Mouse (Mus musculus) left cerebral cortex, adult 2 months (tissue): ENCODE measurements around the gene Slc26a8. TPM values are rescaled to one million over a fixed set of nuclear protein-coding genes. Genes with fewer than 3 reads are reported as not detected.

Source experiments
- DNase-seq, 2 experiments: peaks; one replicate each; pipeline ENCODE4 v3.0.0; 2021 to 2022; ENCODE audit warnings: low spot score in 2 of 2, mixed read lengths in 1 of 2; ENCODE audit errors: extremely low spot score in 1 of 2
- H3K27ac ChIP-seq: fragments of 200-600 bp; 2 replicates; pipeline ENCODE4 v1.8.1; 2022
- H3K4me3 ChIP-seq: fragments of 200-600 bp; 2 replicates; pipeline ENCODE4 v1.8.1; 2022
- CTCF ChIP-seq: fragments of 200-600 bp; IDR thresholded peaks from 2 replicates; pipeline ENCODE4 v1.8.1; 2022; ENCODE audit warnings: antibody characterized with exemption, mild to moderate bottlenecking, moderate library complexity
- intact Hi-C: fragments of 180-260 bp; cut with DNase I; formaldehyde crosslinking; loops from one replicate; pipeline ENCODE4 v1.15.1; 2025
- total RNA-seq, 2 experiments: library from RNA; stranded (reverse); gene quantifications; 2 replicates each; pipeline ENCODE4 v1.2.3; 2021

Gene Slc26a8
- total RNA-seq, 2 experiments from 2014 or later, result 7.4 to 7.7 TPM

DNA sequence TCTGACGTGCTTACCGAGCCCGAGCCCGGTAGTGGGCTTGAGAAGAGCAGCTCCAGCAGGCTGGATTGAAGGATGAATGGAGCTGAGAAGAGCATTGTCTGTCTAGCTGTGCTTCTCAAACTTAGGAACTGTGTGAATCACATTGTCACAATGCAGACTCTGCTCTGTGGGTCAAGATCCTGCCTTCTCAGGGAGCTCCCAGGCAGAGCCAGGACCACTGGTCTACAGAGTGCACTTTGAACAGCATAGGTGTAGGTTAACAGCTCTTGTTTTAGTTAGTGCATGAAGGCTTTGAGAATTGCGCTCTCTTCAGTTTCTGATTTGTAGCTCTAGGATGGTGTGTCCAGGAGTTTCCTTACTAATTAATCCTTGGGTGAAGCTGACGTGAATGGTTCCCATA lies 21.2 kb upstream of the Slc26a8 start:
- intact Hi-C loops, result no loop called here
- H3K27ac ChIP-seq, result no peak overlapping the region
- DNase-seq, result no peak

DNA sequence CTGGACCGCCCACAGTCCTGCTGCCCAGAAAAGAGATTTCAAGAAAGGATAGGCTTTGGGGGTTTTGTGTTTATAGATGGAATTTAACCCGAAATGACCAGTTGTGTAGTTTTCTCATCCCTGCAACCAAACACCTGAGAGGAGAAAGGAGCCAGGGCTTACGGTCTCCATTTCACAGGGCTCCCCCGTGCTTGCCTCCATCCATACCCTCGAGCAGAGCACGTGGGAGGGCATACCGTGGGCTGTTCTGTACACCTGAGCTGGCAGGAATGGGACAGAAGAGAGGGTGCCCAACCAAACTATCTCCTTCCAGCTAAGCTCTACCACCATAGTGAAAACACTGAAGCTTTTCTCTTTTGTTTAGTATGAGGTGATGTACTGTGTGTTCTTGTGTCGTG lies 20.3 kb upstream of the Slc26a8 start:
- intact Hi-C loops, result no loop called here
- DNase-seq, result no peak
- TF ChIP-seq CTCF, result no peak
- no peak overlapping the region; the same call in 1 of the 2 replicates for H3K27ac ChIP-seq
- H3K4me3 ChIP-seq, result no peak overlapping the region

More for the DNA sequence above, 21.2 kb upstream of the Slc26a8 start:
- no peak for TF ChIP-seq CTCF
- H3K4me3 ChIP-seq, result no peak overlapping the region

GRCm38 (mm10) chr17:28709552-28710290 lies 19.7 kb upstream of the Slc26a8 start:
- no peak for TF ChIP-seq CTCF
- no peak for DNase-seq
- no peak overlapping the region for H3K4me3 ChIP-seq
- intact Hi-C loops, result no loop called here
- H3K27ac ChIP-seq, result peak overlapping the region; percentile 12; the same call in 1 of the 2 replicates

GRCm38 (mm10) chr17:28708989-28709388 lies 19.0 kb upstream of the Slc26a8 start:
- no peak overlapping the region for H3K4me3 ChIP-seq
- no peak for TF ChIP-seq CTCF
- intact Hi-C loops, result no loop called here

GRCm38 (mm10) chr17:28707816-28708215 lies 17.8 kb upstream of the Slc26a8 start:
- intact Hi-C loops, result no loop called here
- Histone ChIP-seq H3K4me3 (no peak overlapping the region), H3K27ac (no peak overlapping the region)
- no peak for DNase-seq
- TF ChIP-seq CTCF, result no peak

More at GRCm38 (mm10) chr17:28708989-28709388, 19.0 kb upstream of the Slc26a8 start:
- H3K27ac ChIP-seq, result peak overlapping the region; percentile 22; the same call in 1 of the 2 replicates
- DNase-seq, result no peak

- no peak for DNase-seq
- intact Hi-C loops, result no loop called here
- no peak for TF ChIP-seq CTCF
- H3K27ac ChIP-seq, result no peak overlapping the region
- no peak overlapping the region for H3K4me3 ChIP-seq
Measured at GRCm38 (mm10) chr17:28707136-28707627, 17.1 kb upstream of the Slc26a8 start.

DNA sequence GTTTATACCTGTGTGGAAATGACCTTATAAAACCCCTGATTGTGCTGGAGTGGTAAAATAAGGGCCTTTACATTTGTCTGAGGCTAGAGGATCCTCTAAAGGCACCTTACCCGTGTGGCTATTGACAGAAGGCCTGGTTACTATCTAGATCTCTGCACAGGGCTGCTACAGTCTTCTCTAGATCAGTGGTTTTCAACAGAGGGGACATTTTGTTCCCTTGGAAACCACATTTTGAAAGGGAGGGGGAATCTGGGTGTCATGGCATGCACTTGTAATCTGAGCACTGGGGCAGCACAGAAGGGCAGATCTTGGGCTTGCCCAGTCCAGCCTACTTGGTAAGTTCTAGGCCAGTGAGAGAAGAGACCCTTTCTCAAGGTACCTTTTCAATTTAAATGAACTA lies 16.7 kb upstream of the Slc26a8 start:
- no peak overlapping the region for H3K27ac ChIP-seq
- DNase-seq, result no peak
- TF ChIP-seq CTCF, result no peak
- H3K4me3 ChIP-seq, result no peak overlapping the region
- intact Hi-C loops, result no loop called here

GRCm38 (mm10) chr17:28702646-28703045 lies 12.6 kb upstream of the Slc26a8 start:
- H3K27ac ChIP-seq, result no peak overlapping the region
- H3K4me3 ChIP-seq, result no peak overlapping the region
- intact Hi-C loops, result no loop called here
- TF ChIP-seq CTCF, result no peak
- DNase-seq, result no peak

GRCm38 (mm10) chr17:28701737-28702136 lies 11.7 kb upstream of the Slc26a8 start:
- no peak overlapping the region for H3K27ac ChIP-seq
- no peak for DNase-seq
- TF ChIP-seq CTCF, result no peak
- no peak overlapping the region for H3K4me3 ChIP-seq
- intact Hi-C loops, result no loop called here

GRCm38 (mm10) chr17:28701171-28701570 lies 11.1 kb upstream of the Slc26a8 start:
- Histone ChIP-seq H3K27ac (no peak overlapping the region), H3K4me3 (no peak overlapping the region)
- TF ChIP-seq CTCF, result no peak
- intact Hi-C loops, result no loop called here
- DNase-seq, result no peak

DNA sequence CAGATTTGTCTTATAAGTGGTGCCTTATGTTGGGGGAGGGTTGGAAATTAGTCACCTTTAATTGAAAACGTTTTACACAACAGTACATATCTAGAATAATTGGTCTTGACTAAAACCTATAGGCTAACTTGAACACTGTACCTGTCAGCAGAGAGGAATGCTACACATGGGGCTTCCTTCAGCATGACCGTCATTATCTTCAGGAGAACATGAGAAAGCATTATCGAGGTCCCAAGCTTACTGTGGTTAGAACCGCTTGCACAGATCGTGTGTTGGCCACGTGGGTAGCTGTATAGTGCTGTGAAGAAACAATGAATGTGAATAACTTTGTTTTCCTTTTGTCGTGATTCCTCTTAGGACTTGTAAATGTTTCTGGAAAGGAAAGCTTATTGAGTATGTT lies 9.8 kb upstream of the Slc26a8 start:
- no peak for TF ChIP-seq CTCF
- H3K4me3 ChIP-seq, result no peak overlapping the region
- no peak for DNase-seq
- H3K27ac ChIP-seq, result no peak overlapping the region
- intact Hi-C loops, result no loop called here

DNA sequence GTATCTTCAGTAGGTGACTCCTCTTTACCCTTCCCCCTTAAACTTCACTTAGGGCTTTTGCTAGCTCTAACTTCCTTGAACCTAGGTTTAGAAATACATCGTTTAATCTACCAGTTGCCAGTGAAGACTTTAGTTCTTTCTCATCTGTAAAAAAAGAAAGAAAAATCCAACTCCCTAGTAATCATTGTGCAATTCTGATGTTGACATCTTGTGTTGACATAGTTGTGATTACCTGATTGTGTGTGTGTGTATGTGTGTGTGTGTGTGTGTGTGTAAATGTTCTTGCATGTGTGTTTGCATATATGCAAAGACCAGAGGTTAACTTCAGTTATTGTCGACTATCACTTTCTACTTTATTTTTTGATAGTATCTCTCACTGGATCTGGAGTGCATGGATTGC lies 8.6 kb upstream of the Slc26a8 start:
- no peak for DNase-seq
- no peak overlapping the region for H3K4me3 ChIP-seq
- H3K27ac ChIP-seq, result no peak overlapping the region
- TF ChIP-seq CTCF, result no peak
- intact Hi-C loops, result no loop called here

- intact Hi-C loops, result no loop called here
- DNase-seq, result no peak
- peak overlapping the region; percentile 1; the same call in 1 of the 2 replicates for H3K27ac ChIP-seq
Measured at GRCm38 (mm10) chr17:28698245-28698644, 8.2 kb upstream of the Slc26a8 start.

More at GRCm38 (mm10) chr17:28698245-28698644, 8.2 kb upstream of the Slc26a8 start:
- TF ChIP-seq CTCF, result no peak
- H3K4me3 ChIP-seq, result no peak overlapping the region
